Mouse (Mus musculus): ENCODE results near the gene Ints12. TPM values are rescaled to one million over a fixed set of nuclear protein-coding genes. Genes with fewer than 3 reads are reported as not detected.

Gene Ints12
- polyA plus RNA-seq, 2 experiments: 15.2 to 21.9 TPM

GRCm38 (mm10) chr3:133158260-133158659, 66.6 kb downstream of the Ints12 start:
- H3K9me3 ChIP-seq (ENCODE audit: control insufficient read depth, low read length): no peaks in the 10 kb centered on the region
- H3K36me3 ChIP-seq (ENCODE audit: control insufficient read depth, insufficient read depth, low read length): no peaks in the 10 kb centered on the region
- H3K27ac ChIP-seq (replicated peaks; ENCODE audit: low read depth, low read length): no peak overlapping the region
- no peak overlapping the region for H3K4me3 ChIP-seq (replicated peaks; ENCODE audit: low read length)
- no peaks in the 10 kb centered on the region for H3K27me3 ChIP-seq (ENCODE audit: control insufficient read depth, insufficient read depth, low read length)
- 28% methylated on average over 5 of the region's 5 CpGs for WGBS
- DNase-seq (ENCODE audit: low spot score): no peak
- H3K9ac ChIP-seq (ENCODE audit: low read depth, low read length, severe bottlenecking): no peak overlapping the region
- TF ChIP-seq POLR2A (IDR thresholded peaks at IDR 0.05; ENCODE audit: borderline replicate concordance, extremely low read depth, insufficient read depth, insufficient read length): no peak
- ATAC-seq (ENCODE audit: low FRiP score, low read depth): no peak
- 0 out of 2 replicates have a peak, but pooled peaks cover 5% of the 10 kb centered on the region for H3K4me1 ChIP-seq (ENCODE audit: control insufficient read depth, insufficient read depth, low read length)
- H3K4me2 ChIP-seq (replicated peaks; ENCODE audit: low read depth, low read length, severe bottlenecking): no peak overlapping the region

Other genes starting within 250 kb of the Ints12 start
- gene Npnt, start 141.5 kb upstream of the Ints12 start, polyA plus RNA-seq (2012; rRNA removed): 39.4 and 41.7 TPM in 2 replicates
- 45.4 and 45.9 TPM in 2 replicates for gene Npnt, start 141.5 kb upstream of the Ints12 start, polyA plus RNA-seq (2014; fragmentation: Nextera tagmentation; extraction: Ambion mirVana)
- 14.4 and 15.1 TPM in 2 replicates for gene Gstcd, start 193 bp downstream of the Ints12 start, polyA plus RNA-seq (2012; rRNA removed)
- gene Gstcd, start 193 bp downstream of the Ints12 start, polyA plus RNA-seq (2014; fragmentation: Nextera tagmentation; extraction: Ambion mirVana): 8.0 and 8.2 TPM in 2 replicates
- gene Arhgef38, start 143.1 kb downstream of the Ints12 start, polyA plus RNA-seq (2012; rRNA removed): 0.01 TPM in 2 replicates
- gene Arhgef38, start 143.1 kb downstream of the Ints12 start, polyA plus RNA-seq (2014; fragmentation: Nextera tagmentation; extraction: Ambion mirVana): 0.04 and 0.06 TPM in 2 replicates
- gene Ppa2, start 218.3 kb downstream of the Ints12 start, polyA plus RNA-seq (2012; rRNA removed): 30.8 and 41.2 TPM in 2 replicates
- gene Ppa2, start 218.3 kb downstream of the Ints12 start, polyA plus RNA-seq (2014; fragmentation: Nextera tagmentation; extraction: Ambion mirVana): 79.9 and 84.6 TPM in 2 replicates

Measured in limb, embryonic 14.5 days (tissue).